In genomic region chr9:67134378-67134777, GRCm38 (mm10) we compare ENCODE assay signal across 12 mouse cellular contexts.
DNase-seq lines count a peak whose midpoint lies in the region; ATAC-seq and TF ChIP-seq lines count a peak whose summit lies in the region.
"Had no signal": no experiment of that assay in that cellular context is flagged by ENCODE, and none has a peak within 500 bp of the region (broad histone marks: within the 10 kb centered on the region; RNA-seq: fewer than 3 reads in every experiment).

No protein-coding gene starts in this region.

- H3K9ac ChIP-seq in heart, adult 2 months (ENCODE audit: low read depth, low read length): no peak overlapping the region
- no peak overlapping the region for H3K9ac ChIP-seq in heart, embryonic 11.5 days (ENCODE audit: low read depth, low read length)
- H3K9ac ChIP-seq: limb, embryonic 12.5 days had no signal

- no peak for TF ChIP-seq EP300 in heart, adult 2 months (IDR thresholded peaks at IDR 0.05; ENCODE audit: insufficient read depth, low read depth, low read length)

- no peaks in the 10 kb centered on the region for H3K79me2 ChIP-seq in heart, adult 2 months (replicated peaks; ENCODE audit: control insufficient read depth, insufficient read depth, low read length)

- H3K4me2 ChIP-seq in heart, embryonic 11.5 days: no peak overlapping the region
- H3K4me2 ChIP-seq: limb, embryonic 12.5 days had no signal

- no peak for ATAC-seq in G1E (ENCODE audit: extremely low read depth, insufficient number of reproducible peaks, low FRiP score, poor library complexity, severe bottlenecking)
- ATAC-seq in granulocyte monocyte progenitor cell, adult 5-6 weeks (replicated peaks; ENCODE audit: poor library complexity, severe bottlenecking): no peak
- no peak for ATAC-seq in heart, embryonic 11.5 days (replicated peaks; ENCODE audit: insufficient number of reproducible peaks, low FRiP score, low TSS enrichment)
- ATAC-seq: Patski had no signal

- H3K27ac ChIP-seq in heart, adult 2 months: no peak overlapping the region
- H3K27ac ChIP-seq in heart, embryonic 11.5 days (ENCODE audit: low read depth, low read length): no peak overlapping the region
- H3K27ac ChIP-seq: limb, embryonic 12.5 days had no signal

- H3K27me3 ChIP-seq in heart, adult 2 months (ENCODE audit: control insufficient read depth, insufficient read depth, low read length): no peaks in the 10 kb centered on the region
- peaks cover 21% of the 10 kb centered on the region for H3K27me3 ChIP-seq in G1E (ENCODE audit: insufficient read depth, low read length)
- no peaks in the 10 kb centered on the region for H3K27me3 ChIP-seq in heart, embryonic 11.5 days (ENCODE audit: control insufficient read depth, insufficient read depth, low read length)
- H3K27me3 ChIP-seq: Patski had no signal

- 78% methylated on average over 6 of the region's 6 CpGs for WGBS in heart, adult 2 months
- 73% methylated on average over 6 of the region's 6 CpGs for WGBS in heart, embryonic 11.5 days (ENCODE audit: insufficient replicate concordance)

- 0 out of 2 replicates have a peak, but pooled peaks have one; percentile 24 for TF ChIP-seq CTCF in heart, adult 2 months (IDR thresholded peaks at IDR 0.05)
- TF ChIP-seq CTCF in G1E (IDR thresholded peaks at IDR 0.05; ENCODE audit: low read depth, low read length): 0 out of 2 replicates have a peak, but pooled peaks have one; percentile 12

- intact Hi-C loops in heart, adult 2 months (cut with DNase I): no loop called here
- intact Hi-C loops in heart, postnatal 14 days (cut with DNase I): no loop called here

- no peak for DNase-seq in heart, adult 2 months
- no peak for DNase-seq in heart, postnatal 14 days
- DNase-seq in ovary, postnatal 36 days (ENCODE audit: low spot score): peak; percentile 10
- no peak for DNase-seq in ovary, adult 18-20 months (ENCODE audit: low spot score)
- no peak for DNase-seq in G1E (ENCODE audit: low spot score)
- DNase-seq in c-Kit-positive CD71-positive TER-119-positive erythroid progenitor cells, embryonic 14.5 days (ENCODE audit: low spot score): peak; percentile 10
- DNase-seq: kidney, adult 11 months; spleen, adult 18-20 months had no signal

- H3K36me3 ChIP-seq in heart, adult 2 months (ENCODE audit: control insufficient read depth, insufficient read depth, low read length): no peaks in the 10 kb centered on the region
- no peaks in the 10 kb centered on the region for H3K36me3 ChIP-seq in G1E (replicated peaks)
- H3K36me3 ChIP-seq in heart, embryonic 11.5 days (ENCODE audit: control insufficient read depth, insufficient read depth, low read length): no peaks in the 10 kb centered on the region
- H3K36me3 ChIP-seq: limb, embryonic 12.5 days had no signal

- no peaks in the 10 kb centered on the region for H3K9me3 ChIP-seq in G1E (replicated peaks)
- no peaks in the 10 kb centered on the region for H3K9me3 ChIP-seq in heart, embryonic 11.5 days (replicated peaks; ENCODE audit: control insufficient read depth, low read length)
- H3K9me3 ChIP-seq: limb, embryonic 12.5 days had no signal

- no peaks in the 10 kb centered on the region for H3K4me1 ChIP-seq in heart, adult 2 months (ENCODE audit: control insufficient read depth, insufficient read depth, low read length)
- no peaks in the 10 kb centered on the region; the same call in 1 of the 2 replicates for H3K4me1 ChIP-seq in G1E (ENCODE audit: insufficient read depth, low read depth, low read length)
- H3K4me1 ChIP-seq in heart, embryonic 11.5 days (ENCODE audit: control insufficient read depth, insufficient read depth, low read length): peaks cover 10% of the 10 kb centered on the region

- TF ChIP-seq POLR2A in heart, adult 2 months (IDR thresholded peaks at IDR 0.05; ENCODE audit: insufficient read depth, low read depth, low read length): no peak

- no peak overlapping the region for H3K4me3 ChIP-seq in heart, adult 2 months
- no peak overlapping the region for H3K4me3 ChIP-seq in G1E (ENCODE audit: low read depth, low read length)
- no peak overlapping the region for H3K4me3 ChIP-seq in heart, embryonic 11.5 days (ENCODE audit: low read depth, low read length)
- H3K4me3 ChIP-seq: limb, embryonic 12.5 days had no signal

Comparison
In these comparisons a context has a peak if more than half of its experiments do, and no peak if none do; other contexts are left out.
1. DNase-seq: peak in ovary, postnatal 36 days (single experiment) and c-Kit-positive CD71-positive TER-119-positive erythroid progenitor cells, embryonic 14.5 days (single experiment); none in heart, adult 2 months (0 of 2), heart, postnatal 14 days (0 of 2), ovary, adult 18-20 months (single experiment) and G1E (single experiment).